Mouse (Mus musculus) liver, adult (tissue): Measurements from ENCODE around the gene Evpl.

Experiments used
- GATA4 ChIP-seq: IDR thresholded peaks from 2 replicates; pipeline ENCODE4 v1.6.1; 2014; ENCODE audit warnings: mild to moderate bottlenecking, low read length; ENCODE audit not compliant: insufficient replicate concordance

Gene Evpl

DNA sequence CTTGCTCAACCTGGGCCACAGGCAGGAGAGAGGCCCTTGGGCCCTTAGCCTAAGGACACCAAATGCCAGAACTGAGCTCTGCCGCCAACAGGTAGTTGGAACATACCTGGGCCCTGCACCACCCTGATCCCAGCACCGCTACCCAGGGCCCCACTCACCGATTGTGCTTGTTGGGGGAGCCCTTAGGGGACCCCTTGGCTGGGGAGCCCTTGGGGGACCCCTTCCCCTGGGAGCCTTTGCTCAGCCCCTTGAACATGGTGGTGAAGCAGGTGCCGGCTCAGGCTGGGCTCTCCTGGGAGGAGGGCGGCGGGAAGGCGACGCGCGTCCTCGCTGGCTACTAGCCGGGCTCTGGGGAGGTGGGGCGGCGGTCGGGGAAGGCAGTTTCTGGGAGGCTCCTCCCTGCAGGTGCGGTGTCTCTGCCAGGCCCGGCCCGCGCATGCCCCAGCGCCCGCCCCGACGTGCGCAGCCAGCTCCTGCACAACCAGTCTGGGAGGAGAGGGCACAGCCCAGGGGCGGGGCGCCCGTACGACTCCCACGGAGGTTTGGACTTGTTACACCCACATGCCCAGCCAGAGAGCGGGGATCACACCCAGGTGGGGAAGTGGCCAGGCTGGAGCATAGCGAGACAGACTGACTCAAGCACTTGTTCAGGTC lies at the start of gene Evpl:
Gene Evpl (minus strand): TSS at position 336 of the 654 bp plus-strand sequence.
- TF ChIP-seq GATA4 = no peak

DNA sequence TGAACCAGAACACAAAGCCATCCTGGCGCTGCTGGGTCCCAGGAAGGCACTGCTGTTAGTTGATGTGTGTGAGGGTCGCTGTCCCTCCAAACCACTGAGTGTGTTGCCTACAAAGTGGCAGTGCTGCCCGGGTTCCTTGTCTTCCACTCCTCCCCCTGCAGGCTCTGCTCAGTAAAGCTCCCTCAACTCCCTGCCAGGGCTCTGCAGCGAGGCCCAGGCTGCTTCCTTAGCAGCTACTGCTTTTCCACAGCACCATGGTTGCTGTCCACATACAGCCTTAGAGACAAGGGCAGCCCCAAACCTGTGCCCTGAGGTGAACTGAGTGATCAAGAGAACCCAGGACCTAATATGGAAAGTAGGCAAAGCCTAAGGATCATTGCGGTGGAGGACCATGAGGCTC lies 49.5 kb upstream of the Evpl start:
- no peak for TF ChIP-seq GATA4

GRCm38 (mm10) chr11:116285770-116286191 lies 47.9 kb upstream of the Evpl start:
- TF ChIP-seq GATA4 = no peak

DNA sequence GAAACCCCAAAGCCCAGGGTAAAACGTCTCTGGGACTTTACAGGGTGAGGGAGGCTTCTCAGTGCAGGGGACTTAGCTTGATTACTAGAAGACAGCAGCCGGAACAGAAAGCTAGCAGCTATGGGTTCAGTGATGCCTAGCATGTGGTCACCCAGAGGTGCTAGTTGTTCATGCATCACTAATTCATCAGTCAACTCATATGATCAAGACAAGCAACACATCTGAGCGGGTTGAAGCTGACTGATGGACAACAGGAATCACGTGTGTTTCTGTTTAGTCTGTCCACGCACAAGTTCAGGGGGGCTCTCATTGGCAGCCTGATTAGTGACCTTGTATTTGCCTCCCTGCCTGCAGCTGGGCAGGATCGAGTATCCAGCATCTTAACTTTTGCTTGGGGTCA lies 46.1 kb upstream of the Evpl start:
- no peak for TF ChIP-seq GATA4

GRCm38 (mm10) chr11:116282912-116283521 lies 45.1 kb upstream of the Evpl start:
- no peak for TF ChIP-seq GATA4

- no peak for TF ChIP-seq GATA4
Measured at GRCm38 (mm10) chr11:116282089-116282488, 44.2 kb upstream of the Evpl start.

- no peak for TF ChIP-seq GATA4
Measured at GRCm38 (mm10) chr11:116281671-116282070, 43.8 kb upstream of the Evpl start.

- no peak for TF ChIP-seq GATA4
Measured at GRCm38 (mm10) chr11:116280751-116281663, 43.1 kb upstream of the Evpl start, which contains the start of gene Galr2. Gene Galr2 (plus strand): TSS chr11:116280939.

DNA sequence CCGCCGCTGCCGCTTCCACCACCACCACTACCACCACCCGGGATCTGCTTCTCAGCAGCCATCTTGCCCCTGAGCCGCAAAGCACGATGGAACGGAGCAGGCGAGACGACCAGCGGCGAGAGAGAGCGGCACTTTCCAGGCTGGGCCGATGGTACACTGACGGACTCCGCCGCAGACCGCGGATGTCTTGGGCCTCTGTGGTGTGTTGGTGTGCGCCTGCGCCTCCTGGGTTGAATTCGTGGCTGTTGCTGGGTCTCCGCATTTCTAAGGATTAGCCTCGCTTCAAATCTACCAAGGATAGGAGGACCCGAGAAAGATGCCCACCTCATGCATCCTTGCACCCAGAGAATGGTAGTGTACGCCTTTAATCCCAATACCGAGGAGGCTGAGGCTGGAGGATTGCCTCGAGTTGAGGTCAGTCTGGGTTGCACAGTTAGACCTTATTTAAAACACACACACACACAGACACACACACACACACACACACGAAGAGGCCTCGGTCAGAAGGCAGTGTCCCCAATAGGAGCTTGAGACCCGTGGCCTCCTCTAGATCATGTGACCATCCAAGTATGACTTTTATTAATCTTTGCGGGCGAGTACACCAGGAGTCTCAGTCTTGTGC lies 36.3 kb upstream of the Evpl start, which contains the start of gene Srp68:
Gene Srp68 (minus strand): TSS at position 173 of the 622 bp plus-strand sequence.
- no peak for TF ChIP-seq GATA4

- TF ChIP-seq GATA4 = no peak
Measured at GRCm38 (mm10) chr11:116273469-116274044, 35.7 kb upstream of the Evpl start.

DNA sequence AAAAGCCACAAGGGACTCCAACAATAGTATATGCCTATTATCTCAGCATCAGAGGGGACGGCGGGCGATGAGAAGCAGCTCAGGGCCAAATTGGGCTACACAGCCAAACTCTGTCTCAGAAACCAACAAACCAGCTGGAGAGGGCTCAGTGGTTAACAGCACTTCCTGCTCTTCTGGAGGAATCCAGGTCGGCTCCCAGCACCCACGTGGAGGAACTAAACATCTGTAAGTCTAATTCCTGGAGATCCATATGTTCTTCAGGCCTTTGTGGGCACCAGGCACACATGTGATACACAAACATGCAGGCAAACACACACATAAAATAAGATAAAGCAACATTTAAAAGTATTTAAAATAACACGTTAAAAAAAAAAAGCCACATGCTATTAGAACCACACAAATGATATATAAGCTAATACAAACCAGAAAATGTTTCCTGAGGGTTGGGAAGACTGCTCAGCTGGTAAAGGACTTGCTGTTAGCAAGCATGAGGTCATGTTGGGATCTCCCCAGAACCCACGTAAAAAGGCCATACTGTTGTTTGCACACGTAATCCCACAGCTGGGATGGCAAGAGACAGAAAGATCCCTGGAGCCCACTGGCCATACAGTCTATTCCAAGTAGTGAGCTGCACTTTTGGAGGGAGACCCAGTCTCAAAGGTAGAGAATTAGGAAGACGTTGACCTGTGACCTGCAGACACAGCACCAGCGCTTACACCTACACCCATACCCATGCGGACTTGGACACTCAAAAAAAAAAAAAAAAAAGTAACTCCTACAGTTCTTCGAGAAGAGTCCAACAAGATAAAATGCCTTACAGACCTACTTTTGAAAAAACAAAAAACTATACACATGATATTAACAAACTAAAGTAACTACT lies 35.0 kb upstream of the Evpl start:
- TF ChIP-seq GATA4 = no peak

DNA sequence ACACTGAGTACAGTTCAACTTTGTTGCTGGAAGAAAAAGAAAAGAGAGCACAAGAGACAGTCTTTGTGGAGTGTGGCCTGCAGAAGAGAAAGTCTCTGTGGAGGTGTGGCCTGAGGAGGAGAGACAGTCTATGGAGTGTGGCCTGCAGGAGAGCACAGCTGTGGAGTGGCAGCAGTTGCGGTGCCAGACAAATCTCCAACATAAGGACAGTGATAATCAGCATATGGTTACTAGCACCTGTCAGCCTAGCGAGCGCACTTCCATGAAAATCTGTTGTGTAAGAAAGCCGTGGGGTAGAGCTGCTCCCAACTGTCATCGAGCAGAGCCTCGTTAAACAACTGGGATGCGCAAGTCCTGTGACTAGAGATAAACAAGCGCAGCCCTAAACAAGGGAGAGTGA lies 31.7 kb upstream of the Evpl start:
- TF ChIP-seq GATA4 = no peak

GRCm38 (mm10) chr11:116268313-116268712 lies 30.4 kb upstream of the Evpl start:
- TF ChIP-seq GATA4 = no peak

DNA sequence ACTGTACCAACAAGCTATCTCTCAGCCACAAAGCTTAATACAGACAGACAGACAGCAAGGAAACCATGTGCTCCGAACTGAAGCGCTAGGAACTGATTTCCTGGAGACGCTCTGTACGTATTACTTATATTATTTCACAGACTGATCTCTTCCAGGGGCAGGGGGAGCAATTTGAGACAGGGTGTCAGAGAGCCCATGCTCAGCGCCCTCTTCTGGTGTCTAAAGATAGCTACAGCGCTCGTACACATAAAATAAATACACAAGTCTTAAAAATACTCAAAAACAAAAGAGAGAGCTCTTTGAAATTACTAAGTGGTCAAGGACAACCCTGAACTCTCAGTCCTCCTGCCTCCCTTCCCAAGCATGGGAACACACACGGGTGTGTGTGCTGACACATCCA lies 29.8 kb upstream of the Evpl start:
- no peak for TF ChIP-seq GATA4
